10 mouse cellular contexts compared by ENCODE assay signal in genomic region chr9:32612861-32613421, GRCm38 (mm10). TPM values are rescaled to one million over a fixed set of nuclear protein-coding genes. Genes with fewer than 3 reads are reported as not detected.
A peak's percentile ranks its signal among the peaks of the same experiment; 100 is the strongest.
DNase-seq lines count a peak whose midpoint lies in the region; ATAC-seq and TF ChIP-seq lines count a peak whose summit lies in the region.
"Had no signal": no experiment of that assay in that cellular context is flagged by ENCODE, and none has a peak within 500 bp of the region (broad histone marks: within the 10 kb centered on the region; RNA-seq: fewer than 3 reads in every experiment).

No protein-coding gene starts in this region.

- no peaks in the 10 kb centered on the region for H3K4me1 ChIP-seq in embryonic facial prominence, embryonic 14.5 days (ENCODE audit: control insufficient read depth, insufficient read depth, low read length)
- H3K4me1 ChIP-seq in embryonic facial prominence, embryonic 10.5 days, result peaks cover 16% of the 10 kb centered on the region
- H3K4me1 ChIP-seq in kidney, postnatal 0 days (replicated peaks; ENCODE audit: insufficient read depth, low read length), result 0 out of 2 replicates have a peak, but pooled peaks cover 3% of the 10 kb centered on the region
- H3K4me1 ChIP-seq in forebrain, embryonic 13.5 days, result no peaks in the 10 kb centered on the region
- H3K4me1 ChIP-seq: embryonic facial prominence, embryonic 12.5 days had no signal

- H3K27me3 ChIP-seq in embryonic facial prominence, embryonic 14.5 days (replicated peaks; ENCODE audit: control insufficient read depth, insufficient read depth, low read length), result no peaks in the 10 kb centered on the region
- peaks cover 73% of the 10 kb centered on the region for H3K27me3 ChIP-seq in embryonic facial prominence, embryonic 10.5 days (replicated peaks; ENCODE audit: low read depth, poor library complexity, severe bottlenecking)
- H3K27me3 ChIP-seq in kidney, postnatal 0 days (ENCODE audit: insufficient read depth, low read length), result no peaks in the 10 kb centered on the region
- 0 out of 2 replicates have a peak, but pooled peaks cover 6% of the 10 kb centered on the region for H3K27me3 ChIP-seq in forebrain, embryonic 13.5 days
- H3K27me3 ChIP-seq: embryonic facial prominence, embryonic 12.5 days had no signal

- no peaks in the 10 kb centered on the region for H3K36me3 ChIP-seq in embryonic facial prominence, embryonic 14.5 days (ENCODE audit: control insufficient read depth, insufficient read depth, low read length)
- H3K36me3 ChIP-seq in embryonic facial prominence, embryonic 10.5 days (replicated peaks), result no peaks in the 10 kb centered on the region
- no peaks in the 10 kb centered on the region for H3K36me3 ChIP-seq in kidney, postnatal 0 days (ENCODE audit: insufficient read depth, low read length)
- H3K36me3 ChIP-seq in forebrain, embryonic 13.5 days (ENCODE audit: poor library complexity, severe bottlenecking), result no peaks in the 10 kb centered on the region
- H3K36me3 ChIP-seq: embryonic facial prominence, embryonic 12.5 days had no signal

- H3K9ac ChIP-seq in embryonic facial prominence, embryonic 14.5 days (ENCODE audit: low read depth, low read length), result no peak overlapping the region
- no peak overlapping the region for H3K9ac ChIP-seq in kidney, postnatal 0 days (ENCODE audit: low read depth, low read length)
- H3K9ac ChIP-seq in forebrain, embryonic 13.5 days, result no peak overlapping the region
- H3K9ac ChIP-seq: embryonic facial prominence, embryonic 12.5 days had no signal

- no peak overlapping the region for H3K4me3 ChIP-seq in embryonic facial prominence, embryonic 14.5 days (ENCODE audit: low read depth, low read length)
- no peak overlapping the region for H3K4me3 ChIP-seq in embryonic facial prominence, embryonic 10.5 days
- H3K4me3 ChIP-seq in kidney, postnatal 0 days (replicated peaks; ENCODE audit: low read depth, low read length), result no peak overlapping the region
- H3K4me3 ChIP-seq in forebrain, embryonic 13.5 days, result no peak overlapping the region
- H3K4me3 ChIP-seq: embryonic facial prominence, embryonic 12.5 days had no signal

- peak; percentile 72 for DNase-seq in embryonic facial prominence, embryonic 14.5 days (ENCODE audit: low spot score)
- DNase-seq in embryonic facial prominence, embryonic 10.5 days (ENCODE audit: low spot score), result no peak
- peak; percentile 51 for DNase-seq in kidney, postnatal 0 days (ENCODE audit: low spot score)
- DNase-seq in kidney, postnatal 4 days, result no peak
- peak; percentile 46 for DNase-seq in T-cell, adult 2 months (ENCODE audit: low spot score)
- DNase-seq in spleen, postnatal 36 days (ENCODE audit: low spot score in 2 of 2), result peak; percentile 90 to 91
- DNase-seq in left cerebral cortex, adult 8-10 months (ENCODE audit: low spot score in 2 of 2), result no peak
- DNase-seq: gastrocnemius, postnatal 10 days had no signal

- H3K9me3 ChIP-seq in embryonic facial prominence, embryonic 14.5 days (ENCODE audit: control insufficient read depth, low read length), result no peaks in the 10 kb centered on the region
- H3K9me3 ChIP-seq in embryonic facial prominence, embryonic 10.5 days, result no peaks in the 10 kb centered on the region
- H3K9me3 ChIP-seq in kidney, postnatal 0 days (replicated peaks; ENCODE audit: low read length), result no peaks in the 10 kb centered on the region
- H3K9me3 ChIP-seq in forebrain, embryonic 13.5 days (replicated peaks), result no peaks in the 10 kb centered on the region
- H3K9me3 ChIP-seq: embryonic facial prominence, embryonic 12.5 days had no signal

- 43% methylated on average over 6 of the region's 6 CpGs for WGBS in embryonic facial prominence, embryonic 14.5 days
- 68% methylated on average over 6 of the region's 6 CpGs for WGBS in embryonic facial prominence, embryonic 10.5 days
- WGBS in kidney, postnatal 0 days, result 42% methylated on average over 6 of the region's 6 CpGs
- 72% methylated on average over 6 of the region's 6 CpGs for WGBS in forebrain, embryonic 13.5 days

- no peak overlapping the region for H3K4me2 ChIP-seq in embryonic facial prominence, embryonic 14.5 days (ENCODE audit: low read depth, low read length)
- H3K4me2 ChIP-seq in kidney, postnatal 0 days (ENCODE audit: low read length), result no peak overlapping the region
- no peak overlapping the region for H3K4me2 ChIP-seq in forebrain, embryonic 13.5 days
- H3K4me2 ChIP-seq: embryonic facial prominence, embryonic 12.5 days had no signal

- no peak for ATAC-seq in embryonic facial prominence, embryonic 14.5 days (ENCODE audit: low read depth)
- ATAC-seq in kidney, postnatal 0 days (replicated peaks; ENCODE audit: low FRiP score, low read depth), result no peak
- ATAC-seq in forebrain, embryonic 13.5 days, result no peak

- TF ChIP-seq CTCF in kidney, postnatal 0 days (IDR thresholded peaks at IDR 0.05; ENCODE audit: low read depth), result no peak

- no peak overlapping the region for H3K27ac ChIP-seq in embryonic facial prominence, embryonic 14.5 days (replicated peaks; ENCODE audit: low read depth, low read length)
- no peak overlapping the region for H3K27ac ChIP-seq in embryonic facial prominence, embryonic 10.5 days (replicated peaks)
- H3K27ac ChIP-seq in kidney, postnatal 0 days, result peak overlapping the region; percentile 57; the same call in 1 of the 2 replicates
- no peak overlapping the region for H3K27ac ChIP-seq in forebrain, embryonic 13.5 days
- H3K27ac ChIP-seq: embryonic facial prominence, embryonic 12.5 days had no signal

RNA-seq across cellular contexts. Expression of gene Ets1, which starts 23.1 kb away (rescaled TPM):
- 32.7 and 35.8 TPM in 2 replicates for polyA plus RNA-seq in embryonic facial prominence, embryonic 14.5 days (2014; fragmentation: Nextera tagmentation; extraction: Ambion mirVana)
- polyA plus RNA-seq in embryonic facial prominence, embryonic 10.5 days (2016; fragmentation: Nextera tagmentation; extraction: Ambion mirVana), result 34.0 and 38.6 TPM in 2 replicates
- polyA plus RNA-seq in kidney, postnatal 0 days (2015; fragmentation: Nextera tagmentation; extraction: Ambion mirVana), result 48.1 and 50.2 TPM in 2 replicates
- 10 to 100 TPM in 3 of 4 experiments, 1 to 10 TPM in 1; 9.7 to 11.3 (median 10.7) TPM for total RNA-seq in left cerebral cortex, adult 8-10 months (2022)
- 16.0 and 16.7 TPM in 2 replicates for polyA plus RNA-seq in forebrain, embryonic 13.5 days (2015; fragmentation: Nextera tagmentation; extraction: Ambion mirVana)

Comparison
In these comparisons a context has a peak if more than half of its experiments do, and no peak if none do; other contexts are left out.
1. DNase-seq: peak in embryonic facial prominence, embryonic 14.5 days (single experiment), kidney, postnatal 0 days (single experiment), T-cell, adult 2 months (single experiment) and spleen, postnatal 36 days (2 of 2); none in embryonic facial prominence, embryonic 10.5 days (single experiment), kidney, postnatal 4 days (0 of 2) and left cerebral cortex, adult 8-10 months (0 of 2).